In genomic region chr11:42954169-42954568, GRCm38 (mm10) we compare ENCODE assay signal across 29 mouse cellular contexts.
"Had no signal": no experiment of that assay in that cellular context is flagged by ENCODE, and none has a peak within 500 bp of the region (broad histone marks: within the 10 kb centered on the region; RNA-seq: fewer than 3 reads in every experiment).

No protein-coding gene starts in this region.

- H3K4me1 ChIP-seq: limb, embryonic 15.5 days; liver, embryonic 12.5 days; liver, embryonic 13.5 days; liver, embryonic 15.5 days; lung, embryonic 15.5 days; megakaryocyte, embryonic 14.5 days; midbrain, embryonic 12.5 days; midbrain, embryonic 13.5 days; midbrain, embryonic 15.5 days had no signal

- H3K4me3 ChIP-seq: left cerebral cortex, adult 2 months; limb, embryonic 15.5 days; liver, embryonic 12.5 days; liver, embryonic 13.5 days; liver, embryonic 15.5 days; lung, embryonic 15.5 days; megakaryocyte, embryonic 14.5 days; midbrain, embryonic 10.5 days; midbrain, embryonic 12.5 days; midbrain, embryonic 13.5 days; midbrain, embryonic 15.5 days; myocyte had no signal

- H3K27ac ChIP-seq: left cerebral cortex, adult 2 months; limb, embryonic 15.5 days; liver, embryonic 12.5 days; liver, embryonic 13.5 days; liver, embryonic 14.5 days; liver, embryonic 15.5 days; lung, embryonic 15.5 days; macrophage; midbrain, embryonic 10.5 days; midbrain, embryonic 12.5 days; midbrain, embryonic 13.5 days; midbrain, embryonic 15.5 days had no signal

- H3K36me3 ChIP-seq: limb, embryonic 15.5 days; liver, embryonic 12.5 days; liver, embryonic 13.5 days; liver, embryonic 15.5 days; lung, embryonic 15.5 days; midbrain, embryonic 10.5 days; midbrain, embryonic 12.5 days; midbrain, embryonic 13.5 days; midbrain, embryonic 15.5 days had no signal

- ATAC-seq: liver, embryonic 12.5 days; liver, postnatal 0 days; lung, postnatal 0 days; midbrain, embryonic 13.5 days; midbrain, embryonic 15.5 days; midbrain, embryonic 16.5 days had no signal

- DNase-seq: left cerebral cortex, postnatal 4 days; liver; liver, embryonic 13.5 days; liver, postnatal 0 days; lung, adult 18-20 months; lung, adult 2 months; lung, embryonic 14.5 days; lung, postnatal 10 days; lung, postnatal 14 days; lung, postnatal 36 days; lung, postnatal 4 days; midbrain, embryonic 14.5 days had no signal

- H3K4me2 ChIP-seq: limb, embryonic 15.5 days; liver, embryonic 11.5 days; liver, embryonic 12.5 days; liver, embryonic 13.5 days; liver, embryonic 15.5 days; lung, embryonic 14.5 days; lung, embryonic 15.5 days; midbrain, embryonic 11.5 days; midbrain, embryonic 12.5 days; midbrain, embryonic 13.5 days; midbrain, embryonic 15.5 days had no signal

- H3K27me3 ChIP-seq: limb, embryonic 15.5 days; liver, embryonic 12.5 days; liver, embryonic 13.5 days; liver, embryonic 15.5 days; lung, embryonic 15.5 days; megakaryocyte, embryonic 14.5 days; midbrain, embryonic 12.5 days; midbrain, embryonic 13.5 days; midbrain, embryonic 15.5 days had no signal

- H3K9me3 ChIP-seq: limb, embryonic 15.5 days; liver, embryonic 12.5 days; liver, embryonic 13.5 days; liver, embryonic 15.5 days; lung, embryonic 15.5 days; megakaryocyte, embryonic 14.5 days; midbrain, embryonic 10.5 days; midbrain, embryonic 12.5 days; midbrain, embryonic 13.5 days; midbrain, embryonic 15.5 days had no signal

- H3K9ac ChIP-seq: limb, embryonic 15.5 days; liver, embryonic 12.5 days; liver, embryonic 13.5 days; liver, embryonic 14.5 days; liver, embryonic 15.5 days; liver, postnatal 0 days; lung, embryonic 14.5 days; lung, embryonic 15.5 days; midbrain, embryonic 12.5 days; midbrain, embryonic 13.5 days; midbrain, embryonic 15.5 days had no signal
